Mouse (Mus musculus): ENCODE measurements around the gene Olfr772. TPM values are rescaled to one million over a fixed set of nuclear protein-coding genes. Genes with fewer than 3 reads are reported as not detected.
"Not testable (repeated sequence)": the region's sequence is repeated elsewhere in the genome, so short reads cannot be mapped to it uniquely, and the experiment has no call there.

Gene Olfr772
- not detected for total RNA-seq (2021)

- intact Hi-C loops (cut with DNase I) = not testable (repeated sequence)
Measured at GRCm38 (mm10) chr10:129177821-129178220, at the start of gene Olfr772. Olfr772 (minus strand) TSS chr10:129177921.

GRCm38 (mm10) chr10:129187319-129187718, 9.6 kb upstream of the Olfr772 start, which contains the start of gene Olfr773:
Olfr773 (minus strand) TSS chr10:129187419.
- DNase-seq (ENCODE audit: low spot score); intact Hi-C loops (cut with DNase I): not testable (repeated sequence)

More at GRCm38 (mm10) chr10:129177821-129178220, at the start of gene Olfr772:
- DNase-seq (ENCODE audit: low spot score) = not testable (repeated sequence)

GRCm38 (mm10) chr10:129164651-129165050, 13.1 kb downstream of the Olfr772 start, which contains the start of gene Olfr771:
Olfr771 (minus strand) TSS chr10:129164751.
- no peak for DNase-seq (ENCODE audit: low spot score)
- intact Hi-C loops (cut with DNase I) = no loop called here

- no peak for DNase-seq (ENCODE audit: low spot score)
- intact Hi-C loops (cut with DNase I) = no loop called here
Measured at GRCm38 (mm10) chr10:129138898-129139297, 38.8 kb downstream of the Olfr772 start, which contains the start of gene Olfr770. Olfr770 (minus strand) TSS chr10:129138998.

Other genes with a start within 250 kb of the Olfr772 start
- 100 to 1,000 TPM; 165 to 176 TPM for gene Itga7, start 244.1 kb downstream of the Olfr772 start, total RNA-seq (2021)
- not detected for gene Mettl7b, start 216.9 kb downstream of the Olfr772 start, total RNA-seq (2021)
- gene Olfr9, start 188.5 kb downstream of the Olfr772 start, total RNA-seq (2021) = not detected
- gene Olfr763, start 167.1 kb downstream of the Olfr772 start, total RNA-seq (2021) = not detected
- gene Olfr764-ps1, start 138.0 kb downstream of the Olfr772 start, total RNA-seq (2021) = not detected
- not detected for gene Olfr765, start 127.9 kb downstream of the Olfr772 start, total RNA-seq (2021)
- not detected for gene Olfr766-ps1, start 108.9 kb downstream of the Olfr772 start, total RNA-seq (2021)
- not detected for gene Olfr767, start 95.0 kb downstream of the Olfr772 start, total RNA-seq (2021)
- gene Olfr768, start 78.5 kb downstream of the Olfr772 start, total RNA-seq (2021) = not detected
- not detected for gene Olfr769, start 60.1 kb downstream of the Olfr772 start, total RNA-seq (2021)
- not detected for gene Olfr770, start 38.9 kb downstream of the Olfr772 start, total RNA-seq (2021)
- not detected for gene Olfr771, start 13.2 kb downstream of the Olfr772 start, total RNA-seq (2021)
- gene Olfr773, start 9.5 kb upstream of the Olfr772 start, total RNA-seq (2021) = not detected
- gene Olfr774, start 58.3 kb upstream of the Olfr772 start, total RNA-seq (2021) = not detected
- not detected for gene Olfr775, start 70.5 kb upstream of the Olfr772 start, total RNA-seq (2021)
- gene Olfr776, start 81.2 kb upstream of the Olfr772 start, total RNA-seq (2021) = not detected
- not detected for gene Olfr777, start 93.6 kb upstream of the Olfr772 start, total RNA-seq (2021)
- gene Olfr780, start 140.2 kb upstream of the Olfr772 start, total RNA-seq (2021) = not detected
- gene Olfr781, start 150.9 kb upstream of the Olfr772 start, total RNA-seq (2021) = not detected
- not detected for gene Olfr782, start 170.9 kb upstream of the Olfr772 start, total RNA-seq (2021)
- not detected for gene Olfr784, start 206.2 kb upstream of the Olfr772 start, total RNA-seq (2021)
- not detected for gene Olfr785, start 227.5 kb upstream of the Olfr772 start, total RNA-seq (2021)
- gene Olfr786, start 249.4 kb upstream of the Olfr772 start, total RNA-seq (2021) = not detected